Mouse (Mus musculus) inflammation-experienced regulatory T-cells, adult 6 months (primary cell): ENCODE results near the gene Cdadc1. TPM values are rescaled to one million over a fixed set of nuclear protein-coding genes. Genes with fewer than 3 reads are reported as not detected.
"Not testable (repeated sequence)": the region's sequence is repeated elsewhere in the genome, so short reads cannot be mapped to it uniquely, and the experiment has no call there.

Experiments
- ATAC-seq: one replicate; pipeline ENCODE4 v1.8.0; 2017
- polyA plus RNA-seq, 3 experiments: library from polyadenylated mRNA; unstranded; fragments of 100-300 nt; shearing (Covaris generic); gene quantifications; one replicate each; pipeline ENCODE4 v1.2.1; 2017

Cdadc1 gene
- polyA plus RNA-seq: 10 to 100 TPM; 33.3 to 56.1 (median 37.0) TPM

DNA sequence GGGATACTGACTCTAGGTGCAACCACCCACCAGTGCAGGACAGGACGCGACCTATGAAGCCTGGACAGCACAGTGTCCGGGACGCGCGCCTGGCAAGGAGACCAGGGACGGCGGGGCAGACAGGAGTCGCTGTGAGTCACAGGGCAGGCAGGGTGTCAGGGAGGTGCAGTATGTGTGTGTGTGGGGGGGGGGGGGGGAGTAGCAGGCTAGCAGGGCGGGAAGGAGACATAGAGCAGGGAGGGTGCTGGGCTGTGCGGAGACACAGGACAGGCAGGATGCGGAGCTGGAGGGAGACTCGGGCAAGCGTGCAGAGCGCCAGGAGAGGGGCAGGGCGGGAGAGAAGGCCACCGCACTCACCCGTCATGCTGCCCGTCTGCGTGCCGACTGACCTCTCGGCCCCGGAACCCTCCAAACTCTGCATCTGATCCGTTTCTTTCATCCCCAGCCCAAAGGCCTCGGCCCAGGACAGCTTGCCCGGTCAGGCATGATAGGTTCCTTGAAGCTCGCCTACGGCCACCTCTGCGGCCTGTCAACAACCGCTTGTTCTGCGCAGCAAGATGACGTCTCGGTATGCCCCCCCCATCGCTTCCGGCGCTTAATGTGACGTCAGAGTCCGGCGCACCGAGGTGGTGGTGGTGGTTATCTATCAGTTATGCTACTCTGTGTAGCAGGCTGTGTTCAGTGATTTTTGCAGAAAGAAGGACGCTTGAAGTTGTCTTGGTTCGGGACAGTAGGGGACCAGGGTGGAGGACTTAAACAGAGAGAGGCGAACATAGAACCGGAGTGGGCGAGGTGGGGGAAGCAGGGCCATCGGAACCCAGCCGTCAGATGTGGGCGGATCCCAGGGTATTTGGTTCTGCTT lies at the start of gene Cdadc1:
Gene Cdadc1, minus strand, starts transcription at position 562 of the 862 bp plus-strand sequence.
- peak; percentile 85 for ATAC-seq

DNA sequence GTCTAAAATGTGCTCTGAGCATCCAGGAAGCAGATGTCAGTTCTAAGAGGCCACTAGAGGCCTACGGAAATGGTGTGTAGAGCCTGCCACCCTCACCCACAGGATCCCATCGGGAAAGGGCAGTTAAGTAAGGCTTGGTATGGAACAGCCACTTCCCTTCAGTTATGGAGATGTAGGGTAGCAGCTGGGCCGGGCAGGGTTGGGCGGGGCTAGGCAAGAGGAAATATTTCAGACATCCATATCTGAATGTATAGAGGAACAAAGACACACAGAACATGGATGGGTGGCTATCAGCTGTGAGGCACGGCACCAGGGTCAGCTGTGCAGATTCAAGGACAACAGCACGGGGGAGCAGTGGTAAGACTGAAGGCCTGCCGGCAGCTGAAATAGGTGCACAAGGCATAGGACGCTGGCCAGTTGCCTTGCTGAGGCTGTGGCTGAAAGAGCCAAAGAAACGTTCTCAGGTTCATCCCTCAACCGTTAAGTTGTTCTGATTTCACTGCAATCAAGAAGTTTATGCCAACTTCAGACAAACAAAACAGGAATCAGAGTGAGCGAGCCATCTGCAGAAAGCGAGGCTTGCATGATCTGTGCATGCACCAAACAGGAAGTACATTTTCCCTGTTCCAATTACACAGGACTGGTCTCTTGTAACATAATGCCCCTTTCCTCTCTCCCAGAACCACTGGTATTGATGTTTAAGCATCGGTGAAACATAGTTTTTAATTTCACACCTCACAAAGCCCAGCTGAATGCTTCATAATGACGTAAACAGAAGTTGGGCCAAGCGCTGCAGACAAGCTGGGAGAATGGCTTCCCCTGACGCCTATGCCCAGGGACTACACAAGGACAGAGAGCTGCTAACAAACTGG lies 49.3 kb upstream of the Cdadc1 start:
- no peak for ATAC-seq

DNA sequence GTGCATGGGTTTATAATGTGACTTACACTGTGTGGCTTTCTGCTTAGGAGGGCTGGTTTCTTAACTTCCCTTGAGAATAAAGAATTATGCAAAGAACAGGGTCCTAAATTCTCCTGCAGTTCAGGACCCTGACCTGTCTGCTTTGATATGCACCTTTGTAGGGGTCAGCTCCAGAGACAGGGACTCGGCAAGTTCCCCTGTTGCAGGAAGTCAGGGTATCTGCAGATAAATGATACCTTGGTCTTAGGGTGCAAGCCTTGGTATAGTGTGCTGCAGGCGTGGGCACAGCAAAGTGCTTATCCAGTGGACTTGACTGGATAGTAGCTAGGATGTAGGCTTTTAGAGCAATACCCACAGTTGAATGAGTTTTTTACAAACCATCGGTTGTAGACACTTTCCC lies 47.1 kb upstream of the Cdadc1 start:
- no peak for ATAC-seq

DNA sequence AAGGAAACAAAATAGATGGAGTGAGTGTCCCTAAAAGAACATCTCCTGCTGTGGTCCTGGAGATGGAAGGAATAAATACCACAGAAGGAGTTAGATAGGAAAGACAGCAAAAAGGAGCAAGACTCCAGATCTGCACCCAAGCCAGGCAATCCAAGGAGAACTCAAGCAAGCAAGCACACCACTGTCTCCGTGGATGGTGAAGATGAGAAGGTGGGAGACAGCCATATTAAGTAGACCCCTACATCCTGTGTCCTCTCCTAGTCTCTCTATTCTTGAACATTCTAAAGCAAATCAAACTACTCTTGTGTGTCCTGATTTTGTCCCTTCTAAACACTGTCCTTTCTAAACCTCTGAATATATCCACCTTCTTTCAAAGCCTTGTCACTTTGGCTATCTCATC lies 46.4 kb upstream of the Cdadc1 start:
- no peak for ATAC-seq

DNA sequence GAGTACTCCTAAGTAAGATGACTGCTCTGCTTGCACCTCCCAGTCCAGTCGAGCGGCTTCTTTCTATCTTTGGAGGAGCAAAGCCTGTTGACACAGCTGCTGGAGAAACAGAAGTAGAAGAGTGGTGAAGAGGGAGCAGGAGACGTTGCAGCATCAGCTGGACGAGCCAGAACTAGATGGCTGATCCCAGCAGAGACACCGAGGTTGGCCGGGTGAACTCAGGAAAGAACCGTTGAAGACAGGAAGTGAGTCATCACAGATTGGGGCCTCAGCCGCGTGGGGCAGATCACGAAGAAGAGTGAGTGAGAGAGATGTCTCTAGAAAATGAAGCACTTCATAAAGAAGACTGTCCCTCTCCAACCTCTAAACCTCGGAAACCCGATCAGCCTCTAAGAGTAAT lies 45.8 kb upstream of the Cdadc1 start:
- peak; percentile 79 for ATAC-seq

DNA sequence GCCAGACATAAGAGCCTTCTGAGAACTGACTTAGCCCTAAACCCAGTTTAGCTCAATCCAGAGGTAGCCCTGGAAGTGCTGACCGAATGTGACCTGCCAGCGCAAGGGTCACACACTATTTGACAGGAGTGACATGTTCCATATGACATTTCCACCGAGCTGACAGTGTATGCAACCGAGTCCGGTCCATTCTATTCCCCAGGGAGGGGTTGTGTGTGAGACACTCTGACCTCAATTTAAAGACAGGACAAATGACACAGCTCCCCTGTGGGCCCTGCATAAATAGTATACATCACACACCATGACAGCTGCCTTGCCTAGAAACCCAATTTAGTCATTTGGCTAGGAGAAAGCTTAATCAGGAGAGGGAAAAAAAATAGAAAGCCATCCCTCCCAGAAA lies 44.1 kb upstream of the Cdadc1 start:
- no peak for ATAC-seq

DNA sequence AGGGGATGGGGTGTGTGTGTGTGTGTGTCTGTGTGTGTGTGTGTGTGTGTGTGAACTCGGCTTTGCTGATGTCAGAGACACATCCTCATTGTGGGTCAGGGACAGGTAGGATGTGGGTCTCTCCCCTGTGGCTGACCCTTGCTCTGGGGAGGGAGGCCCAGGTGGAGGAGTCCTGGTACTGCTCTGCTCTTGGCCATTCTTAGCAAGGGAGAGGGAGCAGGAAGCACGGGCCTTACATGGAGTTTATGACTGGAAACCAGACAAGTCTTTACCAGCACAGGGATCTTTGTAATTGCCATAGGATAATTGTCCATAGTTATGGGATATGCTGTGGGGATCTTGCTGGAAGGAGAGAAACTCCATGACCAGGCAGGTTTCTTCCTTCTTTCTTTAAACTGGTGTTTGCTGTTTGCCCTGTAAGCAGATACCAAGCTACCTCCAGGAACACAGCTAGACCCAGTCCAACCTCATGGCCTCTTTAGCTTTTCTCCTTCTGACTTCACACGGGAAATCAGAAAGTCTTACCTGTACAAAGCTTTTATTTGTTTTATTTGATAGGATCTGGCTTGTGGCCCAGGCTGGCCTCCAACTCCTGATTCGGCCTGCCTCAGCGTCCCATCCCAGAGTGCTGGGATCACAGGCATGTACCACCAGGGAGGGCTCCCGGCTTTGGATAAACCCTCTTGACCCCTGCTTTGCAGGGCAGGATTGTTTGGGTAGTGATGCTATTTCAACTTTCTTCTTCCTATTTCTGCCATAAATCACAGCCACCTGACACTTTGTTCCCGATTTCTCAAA lies 41.3 kb upstream of the Cdadc1 start:
- no peak for ATAC-seq

DNA sequence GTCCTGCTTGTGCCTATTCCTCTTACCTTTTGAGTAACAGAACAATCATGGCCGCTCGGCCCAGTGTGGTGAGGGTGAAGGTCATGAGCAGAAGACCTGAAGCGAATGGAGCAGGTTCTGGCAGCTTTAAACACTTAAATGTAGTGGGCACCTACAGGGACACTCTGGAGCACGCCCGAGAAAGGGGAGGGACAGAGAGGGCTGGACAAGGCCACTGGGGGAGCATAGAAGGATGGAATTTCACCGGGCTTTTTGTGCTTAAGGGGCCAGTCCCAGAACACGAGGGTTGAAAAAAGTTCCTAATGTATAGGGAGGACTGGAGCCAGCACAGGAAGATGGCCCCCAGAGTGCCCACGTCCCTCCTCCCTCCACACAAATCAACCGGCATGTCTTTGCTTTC lies 36.2 kb upstream of the Cdadc1 start:
- no peak for ATAC-seq

DNA sequence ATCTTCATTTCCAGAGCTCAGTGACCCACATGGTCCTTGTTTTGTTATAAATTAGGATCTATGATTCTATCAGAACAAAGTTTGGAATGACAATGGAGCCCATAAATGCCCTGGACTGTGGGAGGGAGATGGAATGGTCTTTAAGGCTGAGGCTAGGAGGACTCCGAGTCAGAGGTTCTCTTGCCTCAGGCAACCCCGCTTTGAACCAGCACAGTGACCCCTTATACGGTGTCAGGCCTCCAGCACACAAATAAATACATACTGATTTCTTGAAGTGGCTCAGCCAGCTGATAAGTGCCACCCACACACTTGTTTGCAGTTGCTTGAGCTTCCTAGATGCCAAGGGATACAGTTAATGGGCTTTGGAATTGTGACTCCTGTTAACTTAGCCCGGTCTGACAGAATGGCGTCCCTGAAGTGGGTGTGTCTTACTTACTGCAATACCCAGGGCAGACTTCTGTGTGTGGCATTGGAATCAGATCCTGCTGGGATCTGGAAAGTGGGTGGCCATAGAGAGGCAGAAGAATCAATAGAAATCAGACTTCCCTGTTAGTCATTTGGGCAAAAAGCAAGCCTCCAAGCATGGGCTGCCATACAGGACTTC lies 35.6 kb upstream of the Cdadc1 start:
- no peak for ATAC-seq

DNA sequence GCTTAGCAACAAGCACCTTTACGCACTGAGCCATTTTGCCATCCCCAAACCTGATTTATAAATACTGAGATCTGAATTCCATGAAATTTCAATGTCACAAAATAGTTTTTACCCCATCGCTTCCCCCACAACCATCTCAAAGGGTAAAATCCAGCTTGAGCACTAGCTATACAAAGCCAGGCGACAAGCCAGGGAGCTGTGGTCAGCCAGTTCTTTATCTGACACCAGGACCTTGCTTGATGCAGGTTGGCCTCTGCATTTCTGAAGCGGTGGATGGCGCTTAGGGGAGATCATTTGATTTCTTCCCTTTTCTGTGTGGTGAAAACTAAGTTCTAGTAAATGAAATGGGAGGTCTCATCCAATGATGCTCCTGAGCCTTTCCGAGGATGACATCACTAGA lies 34.3 kb upstream of the Cdadc1 start:
- no peak for ATAC-seq

DNA sequence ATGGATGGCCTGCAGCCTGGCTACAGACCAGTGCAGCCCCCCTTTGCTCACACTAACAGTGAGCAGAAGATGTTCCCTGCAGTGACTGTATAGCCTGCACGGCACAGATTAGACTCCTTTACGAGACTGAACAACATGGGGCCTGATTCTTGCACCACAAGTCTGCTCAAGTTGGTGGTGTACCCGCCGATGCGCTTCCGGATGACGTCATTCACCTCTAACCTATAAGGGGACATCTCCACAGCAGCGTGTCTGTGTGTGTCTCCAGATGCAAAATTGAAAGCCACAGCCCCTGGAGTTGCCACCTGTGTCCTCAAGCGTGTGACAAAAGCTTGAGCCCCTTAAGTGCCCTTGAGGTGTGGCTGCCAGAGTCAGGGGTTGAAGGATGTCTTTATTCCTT lies 32.3 kb upstream of the Cdadc1 start:
- no peak for ATAC-seq

DNA sequence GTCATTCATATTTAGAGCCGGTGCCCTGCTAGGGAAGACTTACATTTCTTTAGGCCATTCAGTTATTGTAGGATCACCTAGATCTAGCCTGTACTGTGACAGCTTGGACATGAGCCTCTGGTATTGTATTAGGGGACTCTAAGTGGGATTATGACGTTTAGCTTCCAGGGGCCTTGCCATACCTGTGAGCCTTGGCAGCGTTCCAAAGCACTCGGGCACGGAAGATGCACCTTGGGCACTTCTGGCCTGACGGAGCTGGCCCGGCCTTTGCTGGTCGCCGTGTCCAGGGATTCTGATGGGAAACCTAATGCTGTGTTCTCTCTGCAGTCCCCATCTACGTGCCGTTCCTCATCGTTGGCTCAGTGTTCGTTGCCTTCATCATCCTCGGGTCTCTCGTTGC lies 31.5 kb upstream of the Cdadc1 start:
- ATAC-seq: no peak

DNA sequence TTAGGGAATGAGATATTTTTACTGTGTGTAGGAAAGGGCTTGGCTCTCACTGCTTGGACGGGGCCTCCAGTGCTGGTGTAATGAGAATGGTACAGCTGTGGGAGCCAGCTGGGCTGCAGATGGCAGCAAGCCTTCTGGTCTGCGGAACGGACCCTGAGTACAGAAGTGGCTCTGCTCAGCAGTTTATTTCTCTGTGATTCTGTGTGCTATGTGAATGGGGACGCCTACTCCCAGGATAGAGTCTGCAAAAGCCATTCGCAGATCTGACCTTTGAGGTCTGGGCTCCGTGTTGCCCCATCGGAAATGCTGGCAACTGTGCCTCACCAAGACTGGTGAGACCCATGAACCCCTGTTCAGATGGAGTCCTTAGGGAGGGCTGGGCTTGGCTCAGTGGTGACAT lies 30.1 kb upstream of the Cdadc1 start:
- ATAC-seq: no peak

DNA sequence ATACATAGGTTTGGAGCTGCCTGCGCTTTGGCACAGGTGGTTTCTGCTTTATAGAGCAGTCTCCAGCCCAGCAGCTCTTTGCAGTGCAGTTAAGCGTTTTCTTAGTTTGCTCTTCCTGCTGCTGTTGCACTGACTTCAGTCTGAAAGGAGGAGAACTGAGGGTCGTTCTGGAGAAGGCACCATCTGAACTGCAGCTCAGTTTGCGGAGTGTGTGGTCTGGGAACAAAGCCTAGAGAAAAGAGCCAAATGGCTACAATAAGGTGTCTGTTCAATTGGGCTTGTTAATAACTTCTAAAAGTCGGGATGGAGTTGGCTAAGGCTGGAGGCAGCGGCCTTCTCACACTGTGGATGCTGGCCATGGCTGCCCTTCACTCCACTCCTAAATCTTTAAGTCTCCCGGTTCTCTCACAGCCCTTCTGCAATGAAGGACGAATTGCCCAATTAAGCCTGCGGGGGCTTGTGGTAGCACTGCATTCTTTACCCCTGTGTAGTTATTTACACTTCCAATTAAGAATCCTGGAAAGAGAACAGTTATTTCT lies 29.5 kb upstream of the Cdadc1 start:
- no peak for ATAC-seq

DNA sequence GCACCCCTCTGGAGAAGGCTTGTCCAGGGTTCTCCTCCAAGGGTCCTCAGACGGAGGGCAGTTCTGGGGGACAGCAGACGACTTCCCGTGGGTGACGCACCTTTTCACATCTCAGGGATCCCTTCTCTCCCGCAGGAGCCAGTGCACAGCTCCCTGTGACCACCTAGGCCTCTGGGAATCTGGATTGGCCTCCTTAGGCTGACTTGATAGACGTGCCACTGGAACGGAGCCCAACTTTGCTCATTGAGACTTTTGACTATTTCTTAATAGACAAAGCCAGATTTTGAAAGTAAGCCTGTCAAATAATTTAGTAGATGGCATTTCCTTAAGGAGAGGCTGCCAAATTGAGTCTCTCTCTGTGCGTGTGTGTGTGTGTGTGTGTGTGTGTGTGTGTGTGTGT lies 29.0 kb upstream of the Cdadc1 start:
- ATAC-seq: no peak

DNA sequence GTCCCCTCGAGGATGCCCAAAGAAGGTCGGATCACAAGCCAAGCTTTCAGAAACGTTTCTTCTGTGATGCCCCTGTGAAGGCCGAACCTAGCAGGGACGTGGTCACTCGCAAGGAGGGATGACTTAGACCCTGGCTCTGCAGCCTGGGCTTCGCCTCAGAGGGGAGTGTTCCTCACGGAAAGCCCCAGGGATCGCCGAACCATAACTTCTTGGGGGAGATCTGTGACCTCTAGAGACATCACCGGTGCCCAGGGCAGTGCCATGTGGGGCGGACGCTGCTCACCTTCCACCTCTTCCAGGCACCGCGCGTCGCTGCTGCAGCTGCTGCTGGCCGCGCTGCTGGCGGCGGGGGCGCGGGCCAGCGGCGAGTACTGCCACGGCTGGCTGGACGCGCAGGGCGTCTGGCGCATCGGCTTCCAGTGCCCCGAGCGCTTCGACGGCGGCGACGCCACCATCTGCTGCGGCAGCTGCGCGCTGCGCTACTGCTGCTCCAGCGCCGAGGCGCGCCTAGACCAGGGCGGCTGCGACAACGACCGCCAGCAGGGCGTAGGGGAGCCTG lies 28.1 kb upstream of the Cdadc1 start:
- ATAC-seq: no peak

DNA sequence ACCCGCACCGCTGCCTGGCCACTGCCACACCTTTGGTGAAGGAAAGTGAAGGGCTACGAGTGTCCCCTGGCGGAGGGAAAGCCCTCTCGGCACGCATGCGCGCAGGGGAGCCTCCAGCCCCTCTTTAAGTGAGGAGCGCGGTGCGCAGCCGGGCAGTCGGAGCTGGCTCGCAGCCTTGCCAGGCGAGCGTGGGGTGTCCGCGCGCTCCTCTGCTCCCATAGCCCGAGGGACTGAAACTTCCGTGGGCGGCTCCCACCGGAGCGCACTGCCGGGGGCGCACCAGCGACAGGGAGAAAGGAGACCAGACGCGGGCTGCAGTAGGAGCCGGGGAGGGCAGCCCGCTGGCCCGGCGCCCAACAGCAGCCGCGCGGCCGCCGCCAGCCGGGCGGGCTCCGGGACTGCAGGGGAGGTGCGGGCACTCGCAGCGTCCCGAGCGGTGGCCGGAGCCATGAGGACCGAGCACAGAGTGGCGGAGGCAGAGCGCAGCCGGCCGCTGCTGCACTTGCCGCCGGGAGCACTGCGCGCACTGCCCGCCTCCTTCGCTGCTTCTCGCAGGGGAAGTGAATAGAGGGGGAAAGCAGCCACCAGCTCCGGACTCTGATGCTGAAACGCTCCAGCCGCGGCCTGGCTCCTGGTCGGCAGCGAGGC lies 27.5 kb upstream of the Cdadc1 start, which contains the start of gene Shisa2:
Gene Shisa2, plus strand, starts transcription at position 151 of the 648 bp plus-strand sequence.
- no peak for ATAC-seq

DNA sequence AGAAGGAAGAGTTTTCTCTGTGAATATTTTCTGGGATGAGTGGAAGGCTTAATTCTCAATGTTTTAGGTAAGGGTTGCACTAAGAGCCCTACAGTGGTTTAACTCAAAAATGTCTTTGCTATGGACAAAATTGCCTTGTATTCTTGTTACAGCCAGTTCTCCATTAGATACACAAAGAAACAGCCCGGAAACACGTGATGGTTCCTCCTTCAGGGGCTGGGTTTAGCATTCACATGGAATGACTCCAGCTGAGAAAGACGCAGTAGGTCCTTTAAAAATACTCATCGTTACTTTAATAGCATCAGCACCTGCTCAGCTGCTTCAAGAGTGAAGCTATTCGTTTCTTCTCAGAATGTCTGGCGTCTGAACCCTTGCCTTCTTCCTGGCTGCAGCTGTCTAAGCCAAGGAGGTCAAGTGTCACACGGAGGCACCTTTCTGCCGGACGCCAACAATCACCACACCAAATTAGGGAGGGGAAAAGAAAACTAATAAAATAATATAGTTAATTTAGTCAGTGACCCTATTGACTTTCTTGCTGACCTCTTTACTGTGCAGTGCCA lies 26.6 kb upstream of the Cdadc1 start:
- ATAC-seq: no peak

DNA sequence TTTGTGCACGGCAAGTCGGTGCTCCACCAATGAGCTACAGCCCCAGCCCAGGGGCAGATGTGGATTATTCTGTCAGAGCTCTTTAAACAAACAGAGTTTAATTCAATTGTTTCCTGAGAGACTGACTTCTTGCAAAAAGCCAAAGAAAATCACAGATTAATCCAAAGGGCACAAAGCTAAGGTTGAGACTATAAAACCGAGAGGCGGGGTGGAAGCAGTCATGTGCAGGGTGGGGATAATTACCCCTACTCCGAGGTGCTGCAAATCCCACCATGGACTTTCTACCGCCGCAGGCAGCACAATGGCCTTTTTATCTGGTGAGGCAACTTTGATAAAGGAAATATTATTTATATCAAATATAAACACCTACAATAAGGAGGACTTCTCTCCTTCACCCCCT lies 19.0 kb upstream of the Cdadc1 start:
- ATAC-seq: no peak

DNA sequence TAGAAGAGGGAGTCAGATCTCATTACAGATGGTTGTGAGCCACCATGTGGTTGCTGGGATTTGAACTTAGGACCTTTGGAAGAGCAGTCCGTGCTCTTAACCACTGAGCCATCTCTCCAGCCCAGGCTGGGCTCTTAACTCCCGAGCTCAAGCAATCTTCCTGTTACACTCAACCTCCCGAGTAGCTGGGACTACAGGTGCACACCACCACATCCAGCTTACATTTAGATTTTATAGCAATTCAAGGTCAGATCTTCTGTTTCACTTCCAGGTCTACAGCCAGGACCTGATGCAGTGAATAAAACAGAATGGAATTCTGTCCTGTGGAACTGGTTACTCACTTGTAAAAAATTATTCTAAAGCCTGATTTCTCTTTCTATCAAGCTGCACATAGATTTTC lies 16.4 kb upstream of the Cdadc1 start:
- not testable (repeated sequence) for ATAC-seq
